Mouse (Mus musculus) adrenal gland, adult 8-10 months (tissue): ENCODE results near the gene Olfr734. TPM values are rescaled to one million over a fixed set of nuclear protein-coding genes. Genes with fewer than 3 reads are reported as not detected.

Experiments used
- DNase-seq: peaks from one replicate; pipeline ENCODE4 v3.0.0; 2022
- total RNA-seq, 4 experiments: library from RNA; stranded (reverse); gene quantifications; 2 replicates each; pipeline ENCODE4 v1.2.4; 2022

Gene Olfr734
- not detected for total RNA-seq

DNA sequence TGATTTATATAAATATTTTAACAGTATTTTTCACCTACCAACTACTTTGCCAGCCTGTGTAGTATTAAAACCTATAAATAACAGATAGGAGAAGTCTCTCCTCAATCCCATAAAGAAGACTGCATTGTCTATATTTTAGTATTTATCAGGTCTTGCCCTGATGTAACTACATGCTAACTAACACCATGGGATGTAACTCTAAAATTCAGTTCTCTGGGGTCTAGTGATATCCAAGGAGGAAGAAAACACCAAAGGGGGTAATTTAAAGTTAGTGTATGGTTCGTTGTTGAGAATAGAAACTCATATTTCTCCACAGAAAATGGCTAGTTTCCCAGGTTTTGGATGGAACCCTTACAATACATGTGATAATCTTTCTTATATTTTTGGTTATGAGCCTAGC is at the start of gene Olfr734:
Olfr734 (minus strand) TSS at position 101 of the 400 bp plus-strand sequence.
- DNase-seq, result no peak

DNA sequence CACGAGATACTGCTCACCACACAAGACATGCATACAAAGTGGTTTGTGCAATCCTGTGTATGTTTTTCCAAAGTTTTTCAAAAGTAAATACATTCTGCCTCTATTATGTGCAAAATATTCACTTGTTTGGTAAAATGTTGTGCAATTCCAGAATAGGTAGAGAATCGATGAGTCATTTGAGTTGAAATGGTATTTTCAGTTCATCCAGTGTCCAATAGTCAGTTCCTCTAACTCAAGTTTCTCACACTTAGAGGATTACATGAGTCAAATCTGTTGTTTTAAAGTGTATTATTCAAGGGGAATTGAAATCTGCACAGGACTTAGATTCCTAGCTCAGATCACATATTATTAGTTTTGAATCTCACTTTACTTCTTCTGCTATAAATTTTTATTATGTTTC is 37.0 kb upstream of the Olfr734 start:
- no peak for DNase-seq

DNA sequence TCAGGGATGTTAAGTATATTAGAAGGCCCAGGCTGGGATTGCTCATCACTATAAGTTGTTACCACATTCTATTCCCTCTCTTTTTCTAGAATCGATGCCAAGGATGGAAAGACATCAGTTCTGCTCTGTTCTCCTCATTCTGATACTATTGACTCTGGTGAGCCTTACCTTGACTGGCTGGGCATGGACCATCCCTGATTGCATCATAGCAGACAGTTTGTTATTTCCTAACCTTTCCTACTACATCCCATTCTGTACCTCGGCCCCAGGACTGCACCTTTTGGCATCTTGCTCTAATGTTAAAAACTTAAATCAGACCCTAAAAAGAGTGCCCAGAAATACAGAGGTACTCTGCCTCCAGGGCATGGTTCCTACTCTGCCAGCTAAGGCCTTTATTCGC is 33.9 kb upstream of the Olfr734 start:
- no peak for DNase-seq

DNA sequence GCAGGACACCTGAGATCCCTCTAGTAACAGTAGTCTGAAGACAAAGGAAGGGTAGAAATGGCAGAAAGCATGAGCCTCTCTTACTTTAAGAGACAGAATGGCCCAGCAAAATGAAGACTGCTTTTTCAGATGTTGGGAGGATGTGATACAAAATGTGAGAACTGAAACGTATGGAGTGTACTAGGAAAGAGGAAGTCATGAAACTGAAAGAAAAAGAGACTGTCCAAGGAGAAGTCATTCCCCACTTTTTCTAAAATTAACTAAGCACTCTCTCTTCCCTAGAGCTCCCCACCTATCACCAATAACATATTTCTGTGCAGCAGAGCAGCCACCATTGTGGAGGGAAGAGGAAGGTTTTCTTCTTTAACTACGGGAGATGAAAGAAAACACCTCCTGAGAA is 31.0 kb upstream of the Olfr734 start, which contains the start of gene Tlr11:
Tlr11 (plus strand) TSS at position 322 of the 400 bp plus-strand sequence.
- DNase-seq, result no peak

DNA sequence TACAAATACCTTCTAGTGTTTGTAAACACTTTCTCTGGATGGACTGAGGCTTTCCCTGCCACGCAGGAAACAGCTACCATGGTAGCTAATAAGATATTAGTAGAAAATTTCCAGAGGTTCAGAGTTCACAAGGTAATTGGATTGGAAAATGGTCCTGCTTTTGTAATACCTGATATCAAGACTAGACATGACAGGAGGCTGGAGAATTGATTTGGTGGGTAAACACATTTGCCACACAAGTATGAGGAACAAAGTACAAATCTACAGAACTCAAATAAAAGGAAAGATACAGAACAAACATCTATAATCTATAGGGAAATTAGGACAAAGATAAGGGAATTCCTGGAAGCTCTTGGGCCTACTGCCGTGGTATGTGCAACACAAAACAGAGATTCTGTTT is 30.2 kb upstream of the Olfr734 start:
- no peak for DNase-seq

DNA sequence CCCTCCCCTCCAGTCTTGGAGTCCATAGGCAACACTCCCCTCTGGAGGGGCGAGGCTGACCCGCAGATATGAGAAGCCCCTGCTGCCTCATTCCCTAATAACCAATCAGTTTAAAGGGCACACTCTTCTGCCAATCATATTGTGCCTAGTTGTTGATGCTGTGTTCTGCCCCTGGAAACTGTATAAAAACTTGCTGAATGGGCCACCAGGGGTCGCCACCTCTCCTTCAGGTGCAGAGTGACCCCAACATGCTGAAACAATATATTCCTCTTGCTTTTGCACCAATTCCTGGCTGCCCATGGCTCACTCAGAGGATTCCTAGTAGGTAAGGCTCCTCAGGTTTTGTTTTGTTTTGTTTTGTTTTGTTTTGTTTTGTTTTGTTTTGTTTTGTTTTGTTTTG is 25.9 kb upstream of the Olfr734 start:
- DNase-seq, result no peak

DNA sequence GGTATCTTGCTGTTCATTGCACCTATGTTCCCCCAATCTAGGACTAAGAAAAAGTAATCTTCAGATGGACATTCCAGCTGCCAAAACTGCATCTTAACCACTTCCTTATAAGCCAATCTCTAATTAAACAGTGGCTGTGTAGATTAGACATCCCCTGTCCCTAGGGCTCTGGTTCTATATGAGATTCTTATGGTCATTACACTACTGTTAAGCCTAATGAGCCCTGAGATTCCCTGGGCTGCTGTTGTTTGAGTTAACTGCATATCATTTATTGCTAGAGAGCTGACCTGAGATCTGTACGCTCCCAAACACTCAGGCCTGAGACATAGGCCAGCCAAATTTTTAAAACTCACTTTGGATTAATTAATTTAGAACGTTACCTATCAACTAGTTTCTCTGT is 22.2 kb upstream of the Olfr734 start, which contains the start of gene Olfr735:
Olfr735 (minus strand) TSS at position 77 of the 400 bp plus-strand sequence.
- DNase-seq, result no peak

DNA sequence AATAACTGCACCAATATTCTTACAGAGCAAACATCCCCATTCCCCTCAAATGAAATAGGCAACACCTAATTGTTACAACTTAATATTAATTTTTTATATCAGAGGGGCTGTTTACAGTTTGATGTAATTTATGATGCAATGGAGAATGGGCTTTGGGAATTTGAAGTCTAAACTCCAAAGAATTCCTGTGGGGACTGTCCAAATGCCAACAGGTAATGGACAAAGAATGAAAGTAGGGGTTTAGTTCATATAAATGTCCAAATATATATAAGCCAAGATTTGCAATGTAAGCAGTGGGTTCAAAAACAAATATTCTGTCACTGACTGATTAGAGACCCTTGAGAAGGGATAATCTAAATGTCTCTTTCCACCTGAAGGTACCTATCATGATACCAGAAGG is 25.1 kb downstream of the Olfr734 start, which contains the start of gene Olfr733:
Olfr733 (minus strand) TSS at position 101 of the 400 bp plus-strand sequence.
- DNase-seq, result no peak

DNA sequence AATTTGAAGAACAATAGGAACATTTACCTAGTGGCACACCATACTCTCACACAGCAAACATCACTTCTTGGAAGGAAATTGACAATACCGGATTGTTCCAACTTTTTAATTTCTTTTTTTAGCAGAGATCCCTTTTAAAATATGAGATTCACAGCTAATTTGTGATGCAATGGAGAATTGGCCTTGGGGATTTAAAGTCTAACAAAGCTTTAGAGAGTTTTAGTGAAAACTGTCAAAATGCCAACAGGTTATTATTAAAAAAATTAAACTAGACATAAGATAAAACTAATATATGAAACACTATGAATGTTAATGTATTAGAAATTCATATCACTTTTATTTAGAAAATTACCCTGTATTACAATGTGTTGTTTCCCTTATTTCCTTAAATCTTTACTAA is 42.5 kb downstream of the Olfr734 start, which contains the start of gene Olfr732:
Olfr732 (minus strand) TSS at position 101 of the 400 bp plus-strand sequence.
- no peak for DNase-seq

Other genes starting within 250 kb of the Olfr734 start
- not detected for gene Olfr726, start 235.8 kb downstream of the Olfr734 start, total RNA-seq
- gene Olfr727, start 203.6 kb downstream of the Olfr734 start, total RNA-seq, result not detected
- gene Olfr728, start 184.1 kb downstream of the Olfr734 start, total RNA-seq, result not detected
- not detected for gene Olfr729, start 173.9 kb downstream of the Olfr734 start, total RNA-seq
- gene Olfr730, start 138.6 kb downstream of the Olfr734 start, total RNA-seq, result not detected
- under 1 TPM in 1 of 4 experiments, not detected in 3; 0.06 TPM for gene Olfr731, start 84.9 kb downstream of the Olfr734 start, total RNA-seq
- gene Olfr732, start 42.6 kb downstream of the Olfr734 start, total RNA-seq, result not detected
- gene Olfr733, start 25.2 kb downstream of the Olfr734 start, total RNA-seq, result not detected
- gene Olfr735, start 22.1 kb upstream of the Olfr734 start, total RNA-seq, result under 1 TPM in 2 of 4 experiments, not detected in 2; 0.06 to 0.11 TPM
- gene Tlr11, start 31.2 kb upstream of the Olfr734 start, total RNA-seq, result under 1 TPM; 0.07 to 0.54 (median 0.32) TPM
- not detected for gene Olfr736, start 54.4 kb upstream of the Olfr734 start, total RNA-seq
- not detected for gene Olfr738, start 80.8 kb upstream of the Olfr734 start, total RNA-seq
- gene Olfr739, start 91.9 kb upstream of the Olfr734 start, total RNA-seq, result not detected
- gene Olfr740, start 118.8 kb upstream of the Olfr734 start, total RNA-seq, result not detected
- not detected for gene Olfr741, start 146.0 kb upstream of the Olfr734 start, total RNA-seq
- not detected for gene Olfr742, start 176.8 kb upstream of the Olfr734 start, total RNA-seq
- not detected for gene Olfr743, start 195.1 kb upstream of the Olfr734 start, total RNA-seq